Mouse (Mus musculus) layer of hippocampus, adult 9-11 months (tissue): ENCODE results near the gene Ttc38.
"Not testable (repeated sequence)": the region's sequence is repeated elsewhere in the genome, so short reads cannot be mapped to it uniquely, and the experiment has no call there.

Experiments used
- DNase-seq: peaks from one replicate; pipeline ENCODE4 v3.0.0; 2022

The Ttc38 gene

GRCm38 (mm10) chr15:85828071-85828470, 4.0 kb upstream of the Ttc38 start:
- no peak for DNase-seq

GRCm38 (mm10) chr15:85829470-85829869, 2.6 kb upstream of the Ttc38 start:
- DNase-seq, result no peak

GRCm38 (mm10) chr15:85832599-85832998, 493 bp downstream of the Ttc38 start:
- no peak for DNase-seq

GRCm38 (mm10) chr15:85835335-85835734, 3.2 kb downstream of the Ttc38 start:
- no peak for DNase-seq

- no peak for DNase-seq
Observed at GRCm38 (mm10) chr15:85836887-85837286, 4.8 kb downstream of the Ttc38 start.

- no peak for DNase-seq
Observed at GRCm38 (mm10) chr15:85840983-85841382, 8.9 kb downstream of the Ttc38 start.

DNA sequence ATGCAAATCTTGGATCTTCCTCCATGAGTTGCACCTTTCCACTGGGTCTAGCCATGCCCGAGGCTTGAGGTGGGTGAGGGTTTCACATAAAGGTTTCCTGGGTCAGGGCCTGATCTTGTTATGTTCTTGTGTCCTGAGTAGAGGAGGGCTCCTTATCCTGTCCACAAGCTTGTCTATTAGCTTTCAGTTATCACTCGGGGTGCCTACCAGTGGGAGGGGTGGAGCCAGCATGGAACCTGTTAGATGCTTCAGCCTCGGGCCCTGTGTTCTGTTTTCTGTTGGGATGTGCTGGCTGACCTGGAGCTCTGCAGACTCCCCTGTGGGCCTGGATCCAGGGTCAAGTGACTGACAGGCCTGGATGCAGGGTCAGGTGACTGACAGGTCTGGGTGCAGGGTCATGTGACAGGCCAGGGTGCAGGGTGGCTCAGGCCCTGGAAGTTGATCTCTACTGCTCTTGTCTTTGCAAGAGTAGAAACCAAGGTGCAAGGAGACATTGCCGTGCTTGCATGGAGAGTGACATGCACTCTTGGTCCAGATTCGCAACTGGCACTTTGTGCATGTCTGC, 9.8 kb downstream of the Ttc38 start:
- DNase-seq, result no peak

DNA sequence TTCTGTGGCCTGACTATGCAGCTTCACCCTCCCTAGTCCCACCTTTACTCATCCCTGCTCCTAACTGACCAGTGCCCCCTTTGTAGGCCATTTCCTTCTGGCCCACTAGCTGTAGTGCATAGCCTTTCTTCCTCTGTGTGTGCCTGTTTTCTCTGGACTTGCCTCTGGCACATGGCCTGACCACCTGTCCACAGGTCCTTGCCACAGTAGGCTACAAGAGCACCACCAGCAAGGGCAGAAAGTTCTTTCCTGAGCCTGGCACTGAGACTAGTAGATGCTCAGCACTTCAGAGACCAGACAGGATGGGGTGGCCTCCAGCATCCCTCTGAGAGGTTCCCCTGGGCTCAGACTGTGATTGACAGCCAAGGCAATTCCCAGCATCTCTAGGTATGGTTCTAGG, 13.0 kb downstream of the Ttc38 start:
- no peak for DNase-seq

GRCm38 (mm10) chr15:85851656-85852392, 19.7 kb downstream of the Ttc38 start:
- no peak for DNase-seq

- DNase-seq, result no peak
Observed at GRCm38 (mm10) chr15:85858980-85859489, 26.9 kb downstream of the Ttc38 start.

DNA sequence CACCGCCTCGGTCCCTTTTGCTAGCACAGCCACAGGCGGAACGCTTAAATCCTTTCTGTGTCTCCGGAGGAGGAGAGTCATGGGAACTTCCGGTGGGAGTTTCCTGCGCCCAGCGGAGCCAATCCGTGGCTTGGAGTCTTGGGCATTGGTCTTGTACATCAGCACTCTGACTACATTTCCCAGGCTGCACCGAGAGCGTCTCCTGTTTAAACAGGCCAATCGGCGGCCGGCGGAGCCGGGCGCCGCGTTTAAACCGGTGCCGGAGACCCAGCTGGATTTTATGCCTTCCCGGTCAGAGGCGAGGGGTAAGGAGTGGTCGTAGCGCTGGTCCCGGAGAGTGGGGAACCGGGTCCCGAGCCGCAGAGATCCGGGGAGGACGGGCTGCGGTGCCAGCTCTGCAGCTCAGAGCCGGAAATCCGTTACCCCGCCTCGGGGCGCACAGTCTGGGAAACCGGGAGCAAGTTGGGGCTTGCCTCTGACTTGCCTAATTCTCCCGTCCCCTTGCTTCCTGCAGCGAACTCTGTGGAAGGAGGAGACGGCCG, 27.5 kb downstream of the Ttc38 start, which contains the start of gene Gtse1:
Gtse1 (plus strand) TSS at position 256 of the 542 bp plus-strand sequence.
- DNase-seq, result peak; percentile 97

DNA sequence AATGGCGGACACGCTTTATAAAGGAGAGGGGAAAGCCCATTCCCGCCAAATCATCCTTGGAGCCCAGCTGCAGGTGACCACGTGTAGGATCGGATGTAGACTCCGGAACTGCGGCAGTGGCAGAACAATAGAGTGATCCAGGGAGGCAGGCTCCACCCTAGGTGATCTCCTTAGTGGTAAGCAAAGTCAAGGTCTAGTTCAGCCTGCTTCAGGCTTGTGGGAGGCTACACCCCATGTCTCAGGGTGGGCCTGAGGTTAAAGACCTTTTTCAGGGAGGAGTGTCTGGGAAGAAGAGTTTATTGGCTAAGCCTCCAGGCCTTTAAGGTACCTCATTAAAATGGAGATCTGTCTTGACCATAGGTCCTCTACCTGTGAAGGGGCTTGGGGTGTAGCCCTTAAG, 33.8 kb downstream of the Ttc38 start:
- DNase-seq, result not testable (repeated sequence)

DNA sequence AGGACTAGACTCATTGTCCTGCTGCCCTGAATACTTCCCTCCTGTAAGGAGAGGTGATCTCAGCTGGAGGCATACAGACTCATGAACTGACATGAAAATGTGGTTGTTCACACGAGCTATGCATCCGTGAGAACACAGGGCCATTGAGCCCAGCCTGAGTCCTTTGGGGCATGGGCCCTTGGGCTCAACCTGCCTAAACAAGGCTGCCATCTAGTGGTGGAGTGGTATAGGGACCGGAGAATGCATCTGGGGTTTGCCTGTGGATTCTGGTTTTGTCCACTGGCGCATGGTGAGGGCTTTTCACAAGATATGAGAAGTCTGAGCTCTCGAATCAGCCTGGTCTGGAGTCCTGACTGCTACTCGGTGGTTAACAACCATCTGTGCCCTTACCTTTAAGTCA, 35.6 kb downstream of the Ttc38 start:
- DNase-seq, result peak; percentile 64

GRCm38 (mm10) chr15:85877336-85877735, 45.2 kb downstream of the Ttc38 start:
- DNase-seq, result no peak

DNA sequence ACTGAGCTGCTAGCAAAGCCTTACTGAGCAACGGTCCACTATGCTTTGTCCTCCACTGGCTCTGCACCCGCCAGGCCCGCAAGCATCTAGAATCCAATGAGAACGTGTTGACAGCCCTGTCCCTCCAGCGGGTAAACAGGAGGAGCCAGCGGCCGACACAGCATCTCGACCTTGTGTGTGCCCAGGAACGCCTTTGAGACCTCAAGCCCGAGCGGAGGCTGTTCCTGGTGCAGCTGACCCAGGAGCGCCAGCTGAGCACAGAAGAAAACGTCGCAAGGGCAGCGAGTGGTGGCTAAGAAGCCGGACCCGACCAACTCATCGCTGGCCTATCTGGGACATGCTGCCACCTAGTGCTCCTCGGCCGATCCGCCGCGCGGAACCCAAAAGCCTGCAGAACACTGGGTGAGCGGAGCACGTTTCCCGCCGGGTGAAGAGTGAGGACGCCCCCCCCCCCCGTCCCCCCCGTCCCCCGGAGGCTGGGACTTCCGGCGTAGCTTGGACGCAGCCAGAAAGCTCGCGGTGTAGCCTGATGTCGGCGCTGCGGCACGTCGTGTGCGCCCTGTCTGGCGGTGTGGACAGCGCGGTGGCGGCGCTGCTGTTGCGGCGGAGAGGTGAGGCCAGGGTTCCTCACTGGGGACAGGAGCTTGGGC, 46.9 kb downstream of the Ttc38 start, which contains the start of gene Trmu:
Trmu (plus strand) TSS at position 465 of the 650 bp plus-strand sequence.
- peak; percentile 93 for DNase-seq

- no peak for DNase-seq
Observed at GRCm38 (mm10) chr15:85879498-85879895, 47.4 kb downstream of the Ttc38 start.

- no peak for DNase-seq
Observed at GRCm38 (mm10) chr15:85885606-85886005, 53.5 kb downstream of the Ttc38 start.

DNA sequence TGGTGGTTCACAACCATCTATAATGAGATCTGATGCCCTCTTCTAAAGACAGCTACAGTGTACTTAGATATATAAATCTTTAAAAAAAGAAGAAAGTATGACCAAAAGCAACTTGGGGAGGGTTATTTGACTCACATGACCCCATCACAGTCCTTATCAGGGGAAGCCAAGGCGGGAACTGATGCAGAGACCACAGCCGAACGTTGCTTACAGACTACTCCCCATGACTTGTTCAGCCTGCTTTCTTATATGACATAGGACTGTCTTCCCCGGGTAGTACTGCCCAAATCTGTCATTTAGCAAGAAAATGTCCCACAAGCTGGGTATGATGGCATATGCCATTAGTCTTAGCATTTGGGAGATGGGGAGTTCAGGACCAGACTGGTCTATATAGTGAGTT, 57.1 kb downstream of the Ttc38 start:
- no peak for DNase-seq

DNA sequence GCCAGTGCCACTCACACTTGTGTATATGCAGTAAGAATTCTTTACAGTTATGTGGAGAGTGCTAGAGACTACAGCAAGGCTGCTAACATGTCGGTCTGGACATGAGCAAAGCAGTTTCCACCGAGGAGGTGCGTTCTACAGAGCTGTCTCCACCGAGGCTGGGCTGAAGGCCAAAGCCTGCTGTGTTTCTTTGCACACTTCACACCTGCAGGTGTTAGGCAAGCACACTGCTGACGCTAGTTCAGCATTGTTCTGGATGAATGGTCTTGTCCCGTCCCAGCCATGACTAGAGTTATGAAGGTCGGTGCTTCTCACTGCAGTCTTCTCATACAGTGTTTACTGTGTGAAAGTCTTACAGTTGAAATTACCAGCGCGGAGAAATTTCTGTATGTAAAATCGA, 59.9 kb downstream of the Ttc38 start:
- no peak for DNase-seq

- DNase-seq, result no peak
Observed at GRCm38 (mm10) chr15:85892498-85893118, 60.5 kb downstream of the Ttc38 start.

GRCm38 (mm10) chr15:85893871-85894270, 61.8 kb downstream of the Ttc38 start:
- no peak for DNase-seq

DNA sequence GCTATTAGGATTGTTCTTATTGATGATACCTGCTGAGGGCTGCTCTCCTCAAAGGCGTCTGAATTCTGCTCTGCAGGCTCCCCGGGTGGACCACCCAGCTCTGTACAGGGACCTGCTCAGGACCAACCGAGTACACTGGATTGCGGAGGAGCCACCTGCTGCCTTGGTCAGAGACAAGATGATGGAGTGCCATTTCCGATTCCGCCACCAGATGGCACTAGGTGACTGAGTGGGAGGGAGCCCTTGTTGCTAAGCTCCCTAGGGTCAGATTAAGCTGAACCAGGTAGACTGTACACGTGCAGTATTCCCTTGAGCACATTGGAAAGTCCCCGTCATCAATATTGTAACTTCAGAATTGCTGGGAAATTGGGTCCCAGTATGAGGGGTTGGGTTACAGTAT, 64.2 kb downstream of the Ttc38 start:
- DNase-seq, result peak; percentile 48

- no peak for DNase-seq
Observed at GRCm38 (mm10) chr15:85897113-85897512, 65.0 kb downstream of the Ttc38 start.
